Mouse (Mus musculus) embryonic facial prominence, embryonic 12.5 days (tissue): ENCODE measurements around the gene Slc1a2. TPM values are rescaled to one million over a fixed set of nuclear protein-coding genes. Genes with fewer than 3 reads are reported as not detected.

Experiments used
- ATAC-seq: fragments of 200-750 bp; cut with Nextera tagmentation; 2 replicates; pipeline ENCODE4 v1.8.0; 2017; ENCODE audit not compliant: insufficient number of reproducible peaks, insufficient read depth, low FRiP score, low TSS enrichment
- H3K27ac ChIP-seq: fragments of 300-500 bp; sonication (generic); 2 replicates; pipeline ENCODE4 v1.5.1; 2016; ENCODE audit warnings: mild to moderate bottlenecking
- H3K27me3 ChIP-seq: fragments of 300-500 bp; sonication (generic); 2 replicates; pipeline ENCODE4 v1.6.1; 2016; ENCODE audit warnings: mild to moderate bottlenecking, moderate library complexity
- H3K36me3 ChIP-seq: fragments of 300-500 bp; sonication (generic); 2 replicates; pipeline ENCODE4 v1.6.1; 2016; ENCODE audit warnings: mild to moderate bottlenecking
- H3K4me1 ChIP-seq: fragments of 300-500 bp; sonication (generic); 2 replicates; pipeline ENCODE4 v1.6.1; 2016
- H3K4me2 ChIP-seq: fragments of 300-500 bp; sonication (generic); replicated peaks from 2 replicates; pipeline ENCODE4 v1.6.1; 2016; ENCODE audit warnings: mild to moderate bottlenecking, moderate library complexity
- H3K4me3 ChIP-seq: fragments of 300-500 bp; sonication (generic); 2 replicates; pipeline ENCODE4 v1.5.1; 2016; ENCODE audit warnings: mild to moderate bottlenecking
- H3K9ac ChIP-seq: fragments of 300-500 bp; sonication (generic); 2 replicates; pipeline ENCODE4 v1.6.1; 2016; ENCODE audit warnings: mild to moderate bottlenecking, moderate library complexity
- H3K9me3 ChIP-seq: fragments of 300-500 bp; sonication (generic); 2 replicates; pipeline ENCODE4 v1.6.1; 2016; ENCODE audit warnings: mild to moderate bottlenecking, moderate library complexity
- WGBS: fragments of 180-500 bp; shearing (Covaris S2); methylation state at CpG from one replicate; pipeline ENCODE4 v1.1.7; 2016; 5-methylcytosine and 5-hydroxymethylcytosine counted together
- polyA plus RNA-seq: library from polyadenylated mRNA; unstranded; fragments of >200 nt; fragmentation: Nextera tagmentation; extraction: Ambion mirVana; gene quantifications from 2 replicates; pipeline ENCODE4 v1.2.1, GENCODE M21; 2016

Slc1a2 gene
- polyA plus RNA-seq, 1 experiment from 2014 or later = 1.2 TPM

GRCm38 (mm10) chr2:102638690-102639089 is 19.8 kb upstream of the Slc1a2 start:
- Histone ChIP-seq H3K9me3 (no peaks in the 10 kb centered on the region), H3K9ac (no peak overlapping the region), H3K27me3 (no peaks in the 10 kb centered on the region), H3K27ac (no peak overlapping the region), H3K4me1 (peaks cover 3% of the 10 kb centered on the region; the same call in 1 of the 2 replicates), H3K36me3 (no peaks in the 10 kb centered on the region), H3K4me3 (no peak overlapping the region), H3K4me2 (no peak overlapping the region)
- WGBS = 43% methylated on average over 2 of the region's 2 CpGs
- no peak for ATAC-seq

GRCm38 (mm10) chr2:102648845-102649500 is 9.5 kb upstream of the Slc1a2 start:
- no peak overlapping the region for H3K27ac ChIP-seq
- 77% methylated on average over 10 of the region's 10 CpGs for WGBS

GRCm38 (mm10) chr2:102650322-102650721 is 8.1 kb upstream of the Slc1a2 start:
- Histone ChIP-seq H3K9me3 (no peaks in the 10 kb centered on the region), H3K4me1 (no peaks in the 10 kb centered on the region), H3K36me3 (no peaks in the 10 kb centered on the region), H3K4me2 (no peak overlapping the region), H3K27ac (no peak overlapping the region), H3K4me3 (no peak overlapping the region), H3K9ac (no peak overlapping the region), H3K27me3 (no peaks in the 10 kb centered on the region)
- no peak for ATAC-seq
- 84% methylated on average over 4 of the region's 4 CpGs for WGBS

More at GRCm38 (mm10) chr2:102648845-102649500, 9.5 kb upstream of the Slc1a2 start:
- Histone ChIP-seq H3K9me3 (no peaks in the 10 kb centered on the region), H3K36me3 (no peaks in the 10 kb centered on the region), H3K4me2 (no peak overlapping the region), H3K4me3 (no peak overlapping the region), H3K9ac (no peak overlapping the region), H3K4me1 (no peaks in the 10 kb centered on the region), H3K27me3 (no peaks in the 10 kb centered on the region)
- ATAC-seq = no peak

GRCm38 (mm10) chr2:102655966-102656725 is 2.3 kb upstream of the Slc1a2 start:
- no peak overlapping the region for H3K4me3 ChIP-seq
- H3K4me2 ChIP-seq = no peak overlapping the region
- H3K27me3 ChIP-seq = peaks cover 37% of the 10 kb centered on the region
- peaks cover 7% of the 10 kb centered on the region; the same call in 1 of the 2 replicates for H3K4me1 ChIP-seq
- ATAC-seq = no peak
- WGBS = 65% methylated on average over 8 of the region's 8 CpGs
- no peaks in the 10 kb centered on the region for H3K36me3 ChIP-seq
- no peak overlapping the region for H3K9ac ChIP-seq
- no peaks in the 10 kb centered on the region for H3K9me3 ChIP-seq
- no peak overlapping the region for H3K27ac ChIP-seq

GRCm38 (mm10) chr2:102657726-102658125 is 733 bp upstream of the Slc1a2 start:
- ATAC-seq = no peak
- Histone ChIP-seq H3K9me3 (no peaks in the 10 kb centered on the region), H3K4me3 (no peak overlapping the region), H3K4me1 (peaks cover 12% of the 10 kb centered on the region), H3K4me2 (peak overlapping the region; percentile 100), H3K9ac (no peak overlapping the region), H3K27ac (no peak overlapping the region), H3K36me3 (no peaks in the 10 kb centered on the region), H3K27me3 (peaks cover 37% of the 10 kb centered on the region)
- 11% methylated on average over 7 of the region's 7 CpGs for WGBS

GRCm38 (mm10) chr2:102658661-102659520 is 432 bp downstream of the Slc1a2 start:
- H3K36me3 ChIP-seq = no peaks in the 10 kb centered on the region
- under 1% methylated on average over 77 of the region's 80 CpGs for WGBS
- peak overlapping the region; percentile 30; the same call in 1 of the 2 replicates for H3K27ac ChIP-seq
- peak overlapping the region; percentile 100 for H3K4me2 ChIP-seq
- peaks cover 37% of the 10 kb centered on the region for H3K27me3 ChIP-seq
- ATAC-seq = peak; percentile 72
- no peaks in the 10 kb centered on the region for H3K9me3 ChIP-seq
- peak overlapping the region; percentile 76 for H3K4me3 ChIP-seq
- peaks cover 19% of the 10 kb centered on the region for H3K4me1 ChIP-seq
- H3K9ac ChIP-seq = peak overlapping the region; percentile 58

- Histone ChIP-seq H3K4me1 (peaks cover 19% of the 10 kb centered on the region), H3K36me3 (no peaks in the 10 kb centered on the region), H3K4me2 (peak overlapping the region; percentile 100), H3K9me3 (no peaks in the 10 kb centered on the region), H3K9ac (no peak overlapping the region), H3K4me3 (peak overlapping the region; percentile 76), H3K27me3 (peaks cover 37% of the 10 kb centered on the region), H3K27ac (no peak overlapping the region)
- no peak for ATAC-seq
- under 1% methylated on average over 10 of the region's 10 CpGs for WGBS
Measured at GRCm38 (mm10) chr2:102659521-102659830, 1.0 kb downstream of the Slc1a2 start.

- H3K36me3 ChIP-seq = no peaks in the 10 kb centered on the region
- H3K4me3 ChIP-seq = no peak overlapping the region
- 54% methylated on average over 2 of the region's 2 CpGs for WGBS
- ATAC-seq = no peak
- no peak overlapping the region for H3K27ac ChIP-seq
- H3K27me3 ChIP-seq = peaks cover 37% of the 10 kb centered on the region
- no peak overlapping the region for H3K4me2 ChIP-seq
- no peaks in the 10 kb centered on the region for H3K9me3 ChIP-seq
- H3K4me1 ChIP-seq = peaks cover 19% of the 10 kb centered on the region
- H3K9ac ChIP-seq = no peak overlapping the region
Measured at GRCm38 (mm10) chr2:102661052-102661451, 2.6 kb downstream of the Slc1a2 start.

GRCm38 (mm10) chr2:102662911-102663310 is 4.5 kb downstream of the Slc1a2 start:
- Histone ChIP-seq H3K4me2 (no peak overlapping the region), H3K9me3 (no peaks in the 10 kb centered on the region), H3K36me3 (no peaks in the 10 kb centered on the region), H3K27ac (no peak overlapping the region), H3K27me3 (peaks cover 27% of the 10 kb centered on the region), H3K4me1 (peaks cover 19% of the 10 kb centered on the region), H3K4me3 (no peak overlapping the region), H3K9ac (no peak overlapping the region)
- 53% methylated on average over 9 of the region's 9 CpGs for WGBS
- no peak for ATAC-seq

GRCm38 (mm10) chr2:102663339-102663738 is 4.9 kb downstream of the Slc1a2 start:
- H3K4me3 ChIP-seq = no peak overlapping the region

GRCm38 (mm10) chr2:102663865-102664264 is 5.4 kb downstream of the Slc1a2 start:
- H3K9ac ChIP-seq = no peak overlapping the region
- WGBS = 64% methylated on average over 3 of the region's 3 CpGs
- no peaks in the 10 kb centered on the region for H3K36me3 ChIP-seq
- H3K4me3 ChIP-seq = no peak overlapping the region
- peaks cover 20% of the 10 kb centered on the region for H3K27me3 ChIP-seq
- H3K27ac ChIP-seq = no peak overlapping the region
- H3K9me3 ChIP-seq = no peaks in the 10 kb centered on the region
- ATAC-seq = no peak
- H3K4me1 ChIP-seq = peaks cover 19% of the 10 kb centered on the region
- no peak overlapping the region for H3K4me2 ChIP-seq

More at GRCm38 (mm10) chr2:102663339-102663738, 4.9 kb downstream of the Slc1a2 start:
- no peak overlapping the region for H3K4me2 ChIP-seq
- H3K27me3 ChIP-seq = peaks cover 23% of the 10 kb centered on the region
- H3K9me3 ChIP-seq = no peaks in the 10 kb centered on the region
- H3K27ac ChIP-seq = no peak overlapping the region
- WGBS = 10% methylated on average over 6 of the region's 6 CpGs
- no peaks in the 10 kb centered on the region for H3K36me3 ChIP-seq
- H3K9ac ChIP-seq = no peak overlapping the region
- H3K4me1 ChIP-seq = peaks cover 19% of the 10 kb centered on the region
- no peak for ATAC-seq
